Mouse (Mus musculus): ENCODE measurements at regions not wholly inside any gene's neighbourhood (a gene's known extent, or its start where the extent isn't known, plus 50 kb on each side); places are given as distances from the start of the nearest gene placed in this dataset.

DNA sequence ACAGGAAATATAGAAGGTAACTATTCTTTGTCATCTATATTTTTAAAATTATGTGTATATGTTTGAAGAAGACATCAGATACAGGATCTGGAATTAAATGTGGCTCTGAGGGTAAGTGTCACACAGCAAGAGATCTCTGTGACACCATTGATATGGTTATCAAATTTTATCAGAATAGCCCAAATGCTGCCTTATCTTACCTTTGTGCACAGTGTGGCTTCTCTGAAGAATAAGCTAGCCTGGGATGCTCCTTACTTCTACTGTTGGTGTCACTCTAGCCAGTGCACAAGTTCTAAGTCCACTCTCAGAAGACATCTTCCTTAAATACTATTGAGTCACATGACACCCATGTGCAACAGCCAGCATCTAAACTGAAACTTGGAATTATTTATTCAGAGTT is 194.0 kb upstream of the Fat4 start:
- TF ChIP-seq CTCF (IDR thresholded peaks at IDR 0.05; ENCODE audit: low read depth, low read length): no peak
- TF ChIP-seq POLR2A (IDR thresholded peaks at IDR 0.05; ENCODE audit: extremely low read depth, insufficient read depth, low read length): no peak

All from liver, adult 2 months (tissue).